Mouse (Mus musculus) embryo, embryonic 10.5 days (tissue): ENCODE data around the gene Smok3b.
"Not testable (repeated sequence)": the region's sequence is repeated elsewhere in the genome, so short reads cannot be mapped to it uniquely, and the experiment has no call there.

Experiments
- DNase-seq: peaks from one replicate; pipeline ENCODE4 v3.0.0-alpha.2; 2015; ENCODE audit warnings: low spot score

Gene Smok3b

GRCm38 (mm10) chr5:138020961-138021479 lies at the start of gene Smok3b, which contains the start of gene Smok3a:
Gene Smok3b (plus strand): TSS chr5:138021429.
Gene Smok3a (plus strand): TSS chr5:138021261.
- not testable (repeated sequence) for DNase-seq

DNA sequence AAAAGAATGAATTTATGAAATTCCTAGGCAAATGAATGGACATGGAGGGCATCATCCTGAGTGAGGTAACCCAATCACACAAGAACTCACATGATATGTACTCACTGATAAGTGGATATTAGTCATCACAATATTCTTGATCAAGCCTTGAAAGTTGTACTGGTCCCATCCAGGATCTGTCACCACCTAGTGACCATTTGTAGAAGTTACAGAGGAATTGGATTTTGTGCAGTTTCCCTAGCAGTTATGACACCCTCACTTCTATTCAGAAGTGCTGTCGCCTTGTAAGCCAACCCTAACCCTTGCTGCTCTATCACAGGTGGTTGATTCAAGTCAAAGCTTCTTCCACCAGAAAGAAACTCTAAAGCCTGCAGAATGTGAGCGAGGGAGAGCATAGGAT lies 48.1 kb upstream of the Smok3b start:
- DNase-seq, result no peak

GRCm38 (mm10) chr5:137973738-137974137 lies 47.5 kb upstream of the Smok3b start:
- peak; percentile 4 for DNase-seq

DNA sequence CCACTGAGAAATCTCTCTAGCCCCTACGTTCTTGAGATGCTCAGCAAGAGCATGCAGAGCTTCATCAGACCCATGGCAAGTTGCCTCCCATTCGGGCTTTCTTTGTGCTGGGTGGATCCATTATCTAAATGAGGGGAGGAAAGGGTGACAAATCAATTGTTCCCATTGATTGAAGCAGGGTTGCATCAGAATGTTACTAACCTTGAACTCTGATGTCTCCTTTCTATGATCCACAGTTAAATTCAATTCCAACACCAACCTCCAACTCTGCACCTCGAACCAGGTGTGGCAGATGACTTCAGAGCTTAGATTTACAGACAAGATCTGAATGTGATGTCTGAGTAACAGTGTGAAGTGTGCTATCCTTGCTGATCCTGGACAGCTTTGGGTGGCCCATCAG lies 46.5 kb upstream of the Smok3b start:
- DNase-seq, result no peak

DNA sequence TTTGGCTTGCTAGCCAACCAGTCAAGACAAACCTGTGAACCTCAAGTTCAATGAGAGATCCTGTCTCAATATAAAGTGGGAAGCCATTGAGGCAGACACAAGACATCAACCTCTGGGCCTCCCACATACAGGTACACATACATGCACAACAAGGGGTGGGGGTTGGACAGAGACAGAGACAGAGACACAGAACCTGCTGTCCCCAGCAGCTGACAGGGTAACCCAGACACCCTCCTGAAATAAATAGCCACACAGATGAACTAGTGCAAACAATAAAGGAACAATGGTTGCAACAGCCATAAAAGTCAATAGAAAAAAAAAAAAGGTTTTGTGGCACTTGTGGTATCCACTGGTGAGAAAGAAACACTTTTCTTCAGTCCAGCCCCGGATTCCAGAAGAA lies 45.8 kb upstream of the Smok3b start:
- DNase-seq, result no peak

DNA sequence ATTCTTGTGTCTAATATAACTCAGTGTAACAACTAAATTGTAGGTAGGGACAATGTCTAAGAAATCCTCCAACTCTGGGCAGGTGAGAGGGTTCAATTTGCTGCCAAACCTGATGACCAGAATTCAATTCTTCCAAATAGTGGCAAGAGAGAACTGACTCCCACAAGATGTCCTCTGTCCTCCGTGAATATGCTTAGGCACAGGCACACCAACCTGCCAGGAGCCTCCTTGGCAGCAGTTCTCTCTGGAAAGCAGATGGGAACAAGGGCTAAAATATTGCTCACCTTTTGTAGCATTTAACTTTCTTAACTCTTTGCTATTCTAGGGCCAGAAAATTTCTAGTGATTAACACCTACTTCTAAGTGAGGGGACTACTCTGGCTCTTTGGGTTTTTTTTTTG lies 43.9 kb upstream of the Smok3b start:
- DNase-seq, result no peak

GRCm38 (mm10) chr5:137979081-137979480 lies 42.1 kb upstream of the Smok3b start:
- no peak for DNase-seq

DNA sequence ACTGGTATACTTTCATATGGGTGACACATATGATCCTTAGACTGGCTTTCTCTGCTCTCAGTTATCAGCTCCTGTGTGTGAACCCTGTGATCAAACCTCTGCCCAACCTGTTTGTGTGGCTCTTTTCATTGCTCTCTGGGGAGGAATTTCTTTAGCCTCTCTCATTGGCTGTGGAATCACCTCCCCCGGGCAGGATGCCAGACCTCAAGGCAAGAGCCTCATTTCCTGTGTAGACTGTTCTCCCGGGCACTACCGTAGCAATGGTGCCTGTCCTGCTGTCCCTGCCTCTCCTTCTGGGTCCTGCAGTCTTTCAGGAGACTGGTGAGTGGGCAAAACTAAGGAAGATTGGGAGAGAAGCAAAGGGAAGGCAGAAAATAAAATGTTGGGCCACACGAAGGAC lies 39.9 kb upstream of the Smok3b start, which contains the start of gene Azgp1:
TSS of gene Azgp1 (plus strand) at position 221 of the 400 bp plus-strand sequence.
- DNase-seq, result no peak

DNA sequence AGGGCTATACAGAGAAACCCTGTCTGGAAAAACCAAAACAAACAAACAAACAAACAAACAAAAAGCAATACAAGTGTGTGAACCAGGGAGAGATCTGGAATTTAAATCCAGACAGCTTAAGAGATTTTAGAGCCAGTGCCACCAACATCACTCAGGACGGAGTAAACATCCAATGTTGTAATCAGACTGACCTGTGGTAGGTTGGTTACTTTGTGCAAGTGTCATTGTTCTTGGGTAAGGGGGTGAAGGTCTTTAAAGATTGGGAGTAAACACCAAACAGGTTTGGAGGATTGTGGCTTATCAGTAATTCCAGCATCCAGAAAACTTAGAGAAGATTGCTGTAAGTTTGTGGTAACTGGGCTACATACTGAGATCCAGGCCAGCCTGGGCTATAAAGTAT lies 34.9 kb upstream of the Smok3b start:
- DNase-seq, result no peak

- DNase-seq, result no peak
These were observed 11.8 kb upstream of the Smok3b start for GRCm38 (mm10) chr5:138009437-138009836.

- DNase-seq, result no peak
These were observed 8.8 kb upstream of the Smok3b start for GRCm38 (mm10) chr5:138012382-138012781.

GRCm38 (mm10) chr5:138016530-138016929 lies 4.7 kb upstream of the Smok3b start:
- DNase-seq, result no peak

GRCm38 (mm10) chr5:138016997-138017396 lies 4.2 kb upstream of the Smok3b start:
- DNase-seq, result no peak

DNA sequence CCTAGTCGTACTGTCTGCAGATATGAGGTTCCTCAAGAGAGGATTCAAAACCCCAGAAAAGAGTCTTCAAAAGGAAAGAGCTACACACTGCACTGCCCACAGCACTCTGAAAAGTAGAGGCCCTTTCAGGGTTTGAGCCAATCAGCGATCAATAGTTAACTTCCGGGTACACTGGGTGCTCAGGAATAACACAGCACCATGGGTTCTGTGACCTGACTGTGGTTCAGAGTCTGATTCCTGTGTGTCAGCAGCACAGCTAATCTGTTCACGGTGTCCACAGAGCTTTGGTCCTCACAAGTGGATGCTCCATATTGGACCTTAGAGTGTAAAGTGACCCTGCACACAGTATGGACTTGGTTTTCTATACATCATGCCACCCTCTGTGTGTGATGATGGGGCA lies 1.7 kb upstream of the Smok3b start:
- not testable (repeated sequence) for DNase-seq

DNA sequence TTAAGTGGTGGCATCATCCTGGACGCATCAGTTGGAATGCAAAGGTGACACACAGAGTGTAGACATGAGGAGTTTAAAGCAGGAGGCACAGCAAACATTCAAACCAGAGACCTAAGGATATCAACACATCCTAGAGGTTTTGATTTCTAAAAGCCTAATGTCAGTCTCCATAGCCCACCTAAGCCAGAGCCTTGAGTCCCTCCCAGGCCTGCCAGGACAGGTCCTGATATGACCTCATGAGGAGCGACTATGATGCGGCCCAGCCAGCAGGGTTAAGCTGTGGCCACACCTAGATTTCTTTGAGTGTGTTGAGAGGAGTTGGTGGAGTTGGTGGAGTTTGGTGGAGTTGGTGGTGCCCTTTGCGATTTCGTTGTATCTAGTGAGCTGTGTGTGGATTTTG lies 31.7 kb downstream of the Smok3b start, which contains the start of gene Smok3c:
TSS of gene Smok3c (plus strand) at position 301 of the 400 bp plus-strand sequence.
- DNase-seq, result not testable (repeated sequence)

DNA sequence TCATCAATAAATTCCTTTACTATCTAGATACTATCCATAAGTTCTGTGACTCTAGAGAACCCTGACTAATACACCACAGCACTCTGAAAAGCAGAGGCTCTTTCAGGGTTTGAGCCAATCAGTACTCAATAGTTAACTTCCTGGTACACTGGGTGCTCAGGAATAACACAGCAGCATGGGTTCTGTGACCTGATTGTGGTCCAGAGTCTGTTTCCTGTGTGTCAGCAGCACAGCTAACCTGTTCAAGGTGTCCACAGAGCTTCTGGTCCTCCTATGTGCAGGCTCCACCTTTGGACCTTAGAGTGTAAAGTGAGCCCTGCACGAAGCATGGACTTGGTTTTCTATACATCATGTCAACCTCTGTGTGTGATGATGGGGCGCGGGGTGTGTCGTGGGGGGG lies 52.6 kb downstream of the Smok3b start:
- no peak for DNase-seq

- DNase-seq, result no peak
These were observed 54.5 kb downstream of the Smok3b start for GRCm38 (mm10) chr5:138075684-138076083.

DNA sequence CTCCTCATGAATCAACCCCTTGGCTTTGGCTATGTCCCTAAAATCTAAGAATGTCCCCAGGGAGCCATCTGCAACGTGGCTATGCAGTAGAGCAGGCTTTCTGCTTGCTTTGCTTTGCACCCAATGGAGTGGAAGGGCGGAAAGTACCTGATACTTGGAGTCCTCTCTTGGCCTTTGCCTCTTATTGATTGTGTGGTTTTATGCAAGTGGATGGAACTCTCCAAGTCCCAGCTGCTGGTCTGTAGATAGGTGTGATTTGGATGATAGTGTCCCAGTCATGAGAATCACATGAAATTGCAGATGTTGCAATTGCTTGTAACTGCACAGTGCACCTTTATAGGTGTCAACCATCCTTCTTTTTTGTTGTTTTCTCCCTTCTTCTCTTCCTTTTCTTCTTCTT lies 54.9 kb downstream of the Smok3b start:
- DNase-seq, result no peak

DNA sequence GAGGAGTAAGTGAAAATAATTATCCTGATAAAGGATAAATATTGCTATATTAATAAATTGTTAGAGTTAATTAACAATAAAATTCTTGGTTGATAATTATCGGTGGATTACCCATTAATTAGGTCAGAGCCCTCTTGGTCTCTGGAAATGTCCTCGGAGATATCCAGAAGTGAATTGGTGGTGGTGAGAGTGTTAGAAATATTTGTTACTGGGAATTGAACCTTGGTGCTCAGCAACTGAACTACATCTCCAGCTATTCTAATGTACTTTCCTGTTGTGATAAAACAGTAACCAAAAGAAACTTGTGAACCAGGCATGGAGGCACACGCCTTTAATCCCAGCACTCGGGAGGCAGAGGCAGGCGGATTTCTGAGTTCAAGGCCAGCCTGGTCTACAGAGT lies 59.2 kb downstream of the Smok3b start:
- DNase-seq, result no peak

DNA sequence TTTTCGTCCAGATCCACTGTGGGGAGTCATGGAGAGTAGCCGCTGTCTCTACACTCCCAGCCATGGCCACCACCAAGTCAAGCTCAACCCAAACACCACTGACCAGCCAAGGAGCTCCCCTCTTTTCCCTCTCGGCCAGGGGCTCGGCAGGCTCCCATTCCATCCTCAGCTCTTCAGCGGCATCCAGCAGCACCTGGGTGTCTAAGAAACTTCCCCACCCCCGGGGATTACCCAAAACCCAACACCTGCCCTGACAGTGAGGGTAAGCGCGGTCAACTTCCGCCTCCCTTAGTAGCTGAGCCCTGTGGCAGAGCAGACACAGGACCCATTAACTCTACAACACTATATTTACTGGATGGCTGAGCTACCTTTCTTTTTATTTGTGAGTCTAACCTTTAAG lies 60.2 kb downstream of the Smok3b start:
- no peak for DNase-seq

- DNase-seq, result no peak
These were observed 62.2 kb downstream of the Smok3b start for GRCm38 (mm10) chr5:138083318-138083900.

DNA sequence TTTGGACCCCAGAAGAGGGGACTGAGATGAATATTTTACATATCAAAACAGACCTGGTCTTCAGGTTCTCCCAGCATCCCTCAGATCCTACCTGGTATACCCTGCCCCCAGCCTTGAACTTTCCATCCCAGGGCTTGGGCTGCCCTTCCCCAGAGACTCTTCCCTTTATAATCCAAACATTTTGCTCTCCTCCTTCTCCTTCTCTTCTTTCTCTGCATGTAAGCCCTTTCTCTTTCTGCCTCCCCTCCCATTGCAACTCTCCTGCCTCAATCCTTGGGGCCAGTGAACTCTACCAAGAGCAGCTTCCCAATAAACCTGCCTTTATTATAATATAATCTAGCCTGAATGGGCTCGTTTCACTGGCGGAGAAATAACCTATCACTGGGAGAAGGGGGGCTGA lies 62.7 kb downstream of the Smok3b start:
- no peak for DNase-seq

GRCm38 (mm10) chr5:138084507-138084906 lies 63.3 kb downstream of the Smok3b start:
- peak; percentile 17 for DNase-seq

GRCm38 (mm10) chr5:138084996-138085395 lies 63.8 kb downstream of the Smok3b start, which contains the start of gene Zkscan1:
Gene Zkscan1 (plus strand): TSS chr5:138085084.
- peak; percentile 95 for DNase-seq
